Mouse (Mus musculus) megakaryocyte, embryonic 14.5 days (primary cell): Measurements from ENCODE around the gene H2-K1. TPM values are rescaled to one million over a fixed set of nuclear protein-coding genes. Genes with fewer than 3 reads are reported as not detected.

Source experiments
- H3K27me3 ChIP-seq: replicated peaks from 2 replicates; pipeline ENCODE3; 2012; ENCODE audit warnings: inconsistent platforms
- H3K36me3 ChIP-seq: replicated peaks from 2 replicates; pipeline ENCODE3; 2012; ENCODE audit warnings: low read length, inconsistent platforms, mixed read lengths
- H3K4me1 ChIP-seq: 2 replicates; pipeline ENCODE4 v1.6.1; 2012; ENCODE audit warnings: inconsistent platforms
- H3K4me3 ChIP-seq: replicated peaks from 2 replicates; pipeline ENCODE3; 2012; ENCODE audit warnings: moderate library complexity, mild to moderate bottlenecking, inconsistent platforms
- H3K9me3 ChIP-seq: 2 replicates; pipeline ENCODE4 v1.6.1; 2012; ENCODE audit warnings: inconsistent platforms
- FLI1 ChIP-seq: IDR thresholded peaks from 2 replicates; pipeline ENCODE4 v1.6.1; 2012; ENCODE audit warnings: low read length, inconsistent platforms, mixed read lengths
- GATA1 ChIP-seq: IDR thresholded peaks from 3 replicates; pipeline ENCODE4 v1.6.1; 2012; ENCODE audit warnings: mixed read lengths, low read length, inconsistent platforms, borderline replicate concordance
- polyA plus RNA-seq: library from polyadenylated mRNA; stranded (reverse); fragments of >175 nt; gene quantifications from 2 replicates; pipeline ENCODE4 v1.2.3, GENCODE M21; 2012; ENCODE audit warnings: low replicate concordance; ENCODE audit not compliant: insufficient read depth

The H2-K1 gene
- polyA plus RNA-seq, 1 experiment, result 307 TPM

- H3K36me3 ChIP-seq, result peaks cover 71% of the 10 kb centered on the region
- peaks cover 48% of the 10 kb centered on the region for H3K4me1 ChIP-seq
- H3K27me3 ChIP-seq, result no peaks in the 10 kb centered on the region
- no peaks in the 10 kb centered on the region for H3K9me3 ChIP-seq
- TF ChIP-seq GATA1, result no peak
- TF ChIP-seq FLI1, result no peak
- peak overlapping the region; percentile 92 for H3K4me3 ChIP-seq
These were observed 33.3 kb upstream of the H2-K1 start for GRCm38 (mm10) chr17:34033441-34033840.

DNA sequence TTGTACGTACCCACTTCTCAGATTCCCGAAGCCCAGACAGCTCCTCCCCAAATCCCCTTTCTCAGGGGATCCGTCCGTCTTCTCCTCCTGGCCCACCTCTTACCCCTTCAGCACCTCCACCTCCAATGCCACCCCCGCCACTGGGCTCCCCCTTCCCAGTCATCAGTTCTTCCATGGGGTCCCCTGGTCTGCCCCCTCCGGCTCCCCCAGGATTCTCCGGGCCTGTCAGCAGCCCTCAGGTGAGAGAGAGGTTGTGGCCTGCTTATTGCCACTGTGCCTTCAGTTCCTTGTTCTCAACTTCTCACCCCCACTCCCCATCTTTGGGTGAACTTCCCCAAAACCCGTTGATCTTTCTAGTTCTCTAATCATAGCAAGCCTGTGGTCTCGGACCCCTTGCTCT, 32.7 kb upstream of the H2-K1 start:
- Histone ChIP-seq H3K36me3 (peaks cover 71% of the 10 kb centered on the region), H3K4me3 (peak overlapping the region; percentile 92), H3K9me3 (no peaks in the 10 kb centered on the region), H3K27me3 (no peaks in the 10 kb centered on the region), H3K4me1 (peaks cover 54% of the 10 kb centered on the region)
- no peak for TF ChIP-seq GATA1

GRCm38 (mm10) chr17:34032174-34032632, 32.1 kb upstream of the H2-K1 start:
- Histone ChIP-seq H3K27me3 (no peaks in the 10 kb centered on the region), H3K4me1 (peaks cover 60% of the 10 kb centered on the region), H3K4me3 (peak overlapping the region; percentile 92), H3K9me3 (no peaks in the 10 kb centered on the region), H3K36me3 (peaks cover 65% of the 10 kb centered on the region)
- TF ChIP-seq FLI1, result no peak
- TF ChIP-seq GATA1, result no peak

GRCm38 (mm10) chr17:34031465-34032173, 31.5 kb upstream of the H2-K1 start, which contains the start of the genes Slc39a7 and Rxrb:
TSS of gene Slc39a7 (minus strand) at chr17:34031682.
TSS of gene Rxrb (plus strand) at chr17:34031812.
- no peak for TF ChIP-seq FLI1
- Histone ChIP-seq H3K4me1 (peaks cover 66% of the 10 kb centered on the region), H3K4me3 (peak within 1 kb of the TSS; percentile 92), H3K9me3 (no peaks in the 10 kb centered on the region), H3K27me3 (no peaks in the 10 kb centered on the region), H3K36me3 (peaks cover 60% of the 10 kb centered on the region)

- H3K4me3 ChIP-seq, result peak overlapping the region; percentile 92
- TF ChIP-seq GATA1 (no peak), FLI1 (no peak)
- H3K27me3 ChIP-seq, result no peaks in the 10 kb centered on the region
- peaks cover 73% of the 10 kb centered on the region for H3K4me1 ChIP-seq
- peaks cover 52% of the 10 kb centered on the region for H3K36me3 ChIP-seq
- H3K9me3 ChIP-seq, result no peaks in the 10 kb centered on the region
These were observed 30.7 kb upstream of the H2-K1 start for GRCm38 (mm10) chr17:34030861-34031326.

GRCm38 (mm10) chr17:34029890-34030595, 29.9 kb upstream of the H2-K1 start:
- TF ChIP-seq FLI1 (no peak), GATA1 (no peak)
- Histone ChIP-seq H3K9me3 (no peaks in the 10 kb centered on the region), H3K27me3 (no peaks in the 10 kb centered on the region), H3K4me1 (peaks cover 82% of the 10 kb centered on the region), H3K36me3 (peaks cover 44% of the 10 kb centered on the region), H3K4me3 (peak overlapping the region; percentile 92)

DNA sequence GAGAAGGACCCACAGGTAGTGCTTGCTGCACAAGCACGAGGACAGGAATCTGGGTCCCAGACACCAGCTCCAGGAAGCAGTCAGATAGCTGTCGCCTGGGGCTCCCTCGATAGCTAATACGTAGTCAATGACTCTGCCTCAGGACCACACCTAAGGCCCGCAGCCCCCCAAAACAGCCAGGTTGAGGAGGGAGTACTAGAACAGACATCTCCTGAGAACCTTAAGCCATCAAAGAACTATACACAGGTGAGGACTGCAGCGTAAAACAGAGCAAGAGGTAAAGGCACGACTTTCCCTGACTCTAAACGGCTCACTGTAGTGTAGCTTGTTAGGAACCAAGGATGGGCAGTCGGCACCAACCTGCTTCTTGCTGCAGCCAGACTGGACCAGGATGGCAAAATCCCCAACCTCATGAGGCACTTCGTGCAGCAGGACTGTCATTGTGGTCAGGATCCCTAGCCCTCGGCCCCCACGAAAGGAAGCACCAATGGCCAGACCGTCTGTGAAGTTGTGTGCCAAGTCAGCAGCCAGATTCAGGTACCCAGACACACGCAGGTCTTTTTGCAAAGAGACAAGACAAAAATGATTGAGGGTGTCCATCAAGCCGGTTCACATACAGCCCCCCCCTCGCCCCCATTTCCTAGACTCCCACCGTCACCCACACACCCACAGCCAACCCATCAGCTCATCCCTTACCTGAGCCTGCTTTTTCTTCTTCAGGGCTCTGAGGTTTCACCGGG, 29.2 kb upstream of the H2-K1 start:
- peaks cover 40% of the 10 kb centered on the region for H3K36me3 ChIP-seq
- no peaks in the 10 kb centered on the region for H3K9me3 ChIP-seq
- H3K4me1 ChIP-seq, result peaks cover 82% of the 10 kb centered on the region
- H3K27me3 ChIP-seq, result no peaks in the 10 kb centered on the region
- H3K4me3 ChIP-seq, result peak overlapping the region; percentile 81
- TF ChIP-seq GATA1 (no peak), FLI1 (no peak)

DNA sequence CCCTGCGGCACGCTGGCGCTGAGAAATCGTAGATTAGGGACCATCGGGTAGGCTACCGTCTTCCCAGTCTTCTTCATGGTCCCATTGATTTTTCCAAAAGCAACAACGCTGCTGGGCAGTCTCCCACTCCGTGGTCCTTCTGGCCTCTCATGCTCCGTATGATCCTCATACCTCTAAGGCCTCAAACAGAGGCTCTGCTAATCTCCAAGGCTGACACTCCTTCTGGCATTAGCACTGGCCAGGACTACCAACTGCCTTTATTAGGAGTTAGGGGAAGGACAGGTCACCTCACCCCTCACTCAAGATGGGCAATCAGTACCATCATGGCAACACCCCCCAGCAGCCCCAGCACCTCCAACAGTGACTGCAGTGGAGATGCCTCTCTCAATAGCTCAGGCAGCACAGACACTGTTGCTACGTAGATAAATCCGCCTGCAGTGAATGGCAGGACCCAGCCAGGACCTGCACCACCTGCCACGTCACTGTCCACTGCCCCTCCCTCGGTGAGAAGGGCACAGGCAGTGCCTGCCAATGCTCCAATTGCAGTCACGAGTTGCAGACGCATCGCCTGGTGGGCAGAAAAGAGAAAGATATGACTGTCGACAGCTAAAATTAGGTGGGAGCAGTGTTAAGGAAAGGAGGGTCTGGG, 28.5 kb upstream of the H2-K1 start:
- peak overlapping the region; percentile 96 for H3K4me3 ChIP-seq
- H3K36me3 ChIP-seq, result peaks cover 34% of the 10 kb centered on the region
- peaks cover 82% of the 10 kb centered on the region for H3K4me1 ChIP-seq
- no peak for TF ChIP-seq FLI1
- TF ChIP-seq GATA1, result no peak
- no peaks in the 10 kb centered on the region for H3K9me3 ChIP-seq
- H3K27me3 ChIP-seq, result no peaks in the 10 kb centered on the region

GRCm38 (mm10) chr17:34027656-34028223, 27.6 kb upstream of the H2-K1 start, which contains the start of gene H2-Ke6:
TSS of gene H2-Ke6 (minus strand) at chr17:34028060.
- H3K9me3 ChIP-seq, result peaks cover 6% of the 10 kb centered on the region
- TF ChIP-seq FLI1 (no peak), GATA1 (no peak)
- peaks cover 38% of the 10 kb centered on the region for H3K36me3 ChIP-seq
- H3K4me1 ChIP-seq, result peaks cover 77% of the 10 kb centered on the region
- H3K27me3 ChIP-seq, result no peaks in the 10 kb centered on the region
- peak within 1 kb of the TSS; percentile 96 for H3K4me3 ChIP-seq
